Mouse (Mus musculus): ENCODE results near the gene Nt5e. TPM values are rescaled to one million over a fixed set of nuclear protein-coding genes. Genes with fewer than 3 reads are reported as not detected.
"Not testable (repeated sequence)": the region's sequence is repeated elsewhere in the genome, so short reads cannot be mapped to it uniquely, and the experiment has no call there.

Nt5e gene
- polyA plus RNA-seq (2014; fragmentation: Nextera tagmentation; extraction: Ambion mirVana), result 2.0 and 2.7 TPM in 2 replicates

DNA sequence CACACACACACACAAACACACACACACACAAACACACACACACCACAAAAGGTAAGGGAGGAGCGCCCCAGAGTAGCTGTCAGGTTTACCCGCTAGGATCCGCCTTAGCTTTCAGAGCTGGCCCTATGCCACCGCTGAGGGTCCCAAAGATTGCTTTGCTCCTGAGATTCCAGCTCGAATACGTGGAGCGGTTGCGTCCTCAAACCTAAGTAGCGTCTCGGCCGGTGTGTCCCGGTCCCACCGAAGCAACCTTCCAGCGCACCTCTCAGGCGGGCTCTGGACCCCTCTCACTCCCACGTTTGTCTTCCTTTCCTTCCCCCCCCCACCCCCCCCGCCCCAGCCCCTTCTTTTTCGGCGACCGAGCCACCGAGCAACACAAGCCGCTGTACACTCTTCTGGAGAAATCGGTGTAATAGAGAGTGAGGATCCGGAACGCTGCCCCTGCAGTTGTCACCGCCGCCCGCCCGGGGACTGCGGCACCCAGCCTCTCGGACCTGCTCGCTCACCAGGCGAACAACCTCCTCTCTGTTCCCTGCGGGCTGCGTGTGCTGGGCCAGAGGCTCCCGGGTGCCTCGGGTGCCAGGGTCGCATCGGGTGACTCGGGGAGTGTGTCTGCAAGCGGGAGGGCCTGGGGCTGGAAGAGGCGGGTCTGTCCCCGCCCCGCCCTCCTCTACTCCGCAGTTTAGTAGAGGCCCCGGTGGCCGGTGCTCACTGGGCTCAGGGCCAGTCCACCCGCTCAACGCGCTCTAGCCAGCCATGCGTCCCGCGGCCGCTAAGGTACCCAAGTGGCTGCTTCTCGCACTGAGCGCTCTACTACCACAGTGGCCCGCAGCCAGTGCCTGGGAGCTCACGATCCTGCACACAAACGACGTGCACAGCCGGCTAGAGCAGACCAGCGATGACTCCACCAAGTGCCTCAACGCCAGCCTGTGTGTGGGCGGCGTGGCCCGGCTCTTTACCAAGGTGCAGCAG lies at the start of gene Nt5e:
TSS of gene Nt5e (plus strand) at position 268 of the 972 bp plus-strand sequence.
- Histone ChIP-seq H3K27ac (replicated peaks; ENCODE audit: low read depth, low read length) (no peak within 1 kb of the TSS), H3K4me2 (ENCODE audit: low read depth, low read length) (peak within 1 kb of the TSS; percentile 97), H3K9ac (replicated peaks; ENCODE audit: low read length) (peak within 1 kb of the TSS; percentile 56), H3K27me3 (ENCODE audit: control insufficient read depth, insufficient read depth, low read length) (peaks cover 6% of the 10 kb centered on the region), H3K36me3 (replicated peaks; ENCODE audit: control insufficient read depth, insufficient read depth, low read depth, low read length) (no peaks in the 10 kb centered on the region), H3K4me1 (ENCODE audit: control insufficient read depth, insufficient read depth, low read length) (no peaks in the 10 kb centered on the region), H3K4me3 (ENCODE audit: low read depth, low read length) (peak within 1 kb of the TSS; percentile 54), H3K9me3 (replicated peaks; ENCODE audit: control insufficient read depth, low read length) (no peaks in the 10 kb centered on the region)
- DNase-seq (ENCODE audit: low spot score) (peak; percentile 75), ATAC-seq (replicated peaks; ENCODE audit: insufficient number of reproducible peaks, low FRiP score, low TSS enrichment, low read depth) (peak; percentile 92)
- under 1% methylated on average over 61 of the region's 66 CpGs for WGBS

DNA sequence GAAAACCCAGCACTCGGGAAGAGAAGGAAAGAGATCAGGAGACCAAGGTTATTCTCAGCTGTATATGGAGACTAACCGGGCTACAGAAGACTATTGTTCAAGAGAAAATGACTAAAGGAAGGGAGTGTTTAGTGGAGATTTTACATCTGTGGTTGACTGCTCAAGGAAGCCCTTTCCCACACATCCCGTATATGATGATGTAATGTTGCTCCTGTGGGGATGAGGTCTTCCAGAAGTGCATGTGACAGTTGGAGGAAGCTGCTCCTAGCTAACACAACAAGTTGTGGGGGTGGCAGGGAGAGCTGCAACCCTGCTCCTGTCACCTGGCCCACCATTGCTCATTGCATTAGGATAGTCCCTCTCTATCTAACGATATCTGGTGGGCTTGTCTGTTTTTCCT lies 49.4 kb upstream of the Nt5e start:
- DNase-seq (ENCODE audit: low spot score) (no peak), ATAC-seq (replicated peaks; ENCODE audit: insufficient number of reproducible peaks, low FRiP score, low TSS enrichment, low read depth) (no peak)
- H3K27me3 ChIP-seq (ENCODE audit: control insufficient read depth, insufficient read depth, low read length), result no peaks in the 10 kb centered on the region
- H3K4me3 ChIP-seq (ENCODE audit: low read depth, low read length), result no peak overlapping the region
- no peaks in the 10 kb centered on the region for H3K4me1 ChIP-seq (ENCODE audit: control insufficient read depth, insufficient read depth, low read length)
- 83% methylated on average over 4 of the region's 4 CpGs for WGBS
- H3K9ac ChIP-seq (replicated peaks; ENCODE audit: low read length), result no peak overlapping the region
- H3K36me3 ChIP-seq (replicated peaks; ENCODE audit: control insufficient read depth, insufficient read depth, low read depth, low read length), result no peaks in the 10 kb centered on the region
- no peaks in the 10 kb centered on the region for H3K9me3 ChIP-seq (replicated peaks; ENCODE audit: control insufficient read depth, low read length)
- no peak overlapping the region for H3K27ac ChIP-seq (replicated peaks; ENCODE audit: low read depth, low read length)
- H3K4me2 ChIP-seq (ENCODE audit: low read depth, low read length), result no peak overlapping the region

DNA sequence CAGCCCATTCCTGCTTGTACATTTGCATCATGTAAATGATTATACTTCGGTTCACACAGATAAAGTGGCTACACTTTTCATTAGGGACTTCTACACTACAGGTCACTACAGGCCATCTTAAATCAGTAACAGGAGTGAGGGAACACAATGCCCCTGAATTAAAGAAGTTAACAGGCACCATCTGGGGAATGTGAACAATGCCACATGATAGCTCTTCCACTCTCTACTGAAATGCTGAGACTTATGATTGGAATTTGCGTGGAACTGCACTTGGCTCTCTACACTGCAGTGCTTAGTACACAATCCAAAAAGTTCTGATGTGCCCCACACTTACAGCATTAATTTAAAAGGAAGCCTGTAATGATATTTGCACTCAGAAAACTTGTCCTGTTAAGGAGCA lies 47.3 kb upstream of the Nt5e start:
- Histone ChIP-seq H3K36me3 (replicated peaks; ENCODE audit: control insufficient read depth, insufficient read depth, low read depth, low read length) (no peaks in the 10 kb centered on the region), H3K4me1 (ENCODE audit: control insufficient read depth, insufficient read depth, low read length) (no peaks in the 10 kb centered on the region), H3K27me3 (ENCODE audit: control insufficient read depth, insufficient read depth, low read length) (no peaks in the 10 kb centered on the region), H3K9me3 (replicated peaks; ENCODE audit: control insufficient read depth, low read length) (no peaks in the 10 kb centered on the region), H3K4me3 (ENCODE audit: low read depth, low read length) (no peak overlapping the region), H3K4me2 (ENCODE audit: low read depth, low read length) (no peak overlapping the region), H3K9ac (replicated peaks; ENCODE audit: low read length) (no peak overlapping the region), H3K27ac (replicated peaks; ENCODE audit: low read depth, low read length) (no peak overlapping the region)
- WGBS, result 51% methylated on average over 2 of the region's 2 CpGs
- DNase-seq (ENCODE audit: low spot score) (peak; percentile 22), ATAC-seq (replicated peaks; ENCODE audit: insufficient number of reproducible peaks, low FRiP score, low TSS enrichment, low read depth) (no peak)

DNA sequence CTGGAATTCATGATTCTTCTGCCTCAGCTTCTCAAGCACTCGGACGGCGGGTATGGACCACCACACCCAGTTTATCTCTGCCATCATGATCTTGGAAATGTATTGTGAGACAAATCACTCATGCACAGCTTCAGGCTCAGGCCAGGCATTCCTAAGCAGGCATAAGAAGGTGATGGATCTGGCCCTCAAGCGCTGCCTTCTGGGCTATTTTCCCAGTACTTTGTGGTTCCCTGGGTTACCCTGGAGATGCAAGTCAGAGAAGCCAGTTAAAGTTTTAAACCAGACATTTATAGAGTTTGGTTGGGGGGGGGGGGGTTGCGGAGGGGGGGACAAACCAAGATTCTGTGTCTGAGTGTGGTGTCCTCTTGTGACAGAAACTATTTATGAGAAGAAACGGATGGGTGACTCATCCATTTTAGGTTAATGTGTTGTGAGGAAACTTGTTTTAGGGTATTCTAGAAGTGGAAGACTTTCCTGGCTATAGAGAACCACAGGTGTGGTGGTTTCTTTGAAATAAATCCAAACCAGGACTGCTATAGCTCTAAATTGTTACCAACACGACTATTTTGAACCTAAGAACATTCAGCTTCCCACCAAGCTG lies 37.3 kb upstream of the Nt5e start:
- no peak overlapping the region for H3K4me3 ChIP-seq (ENCODE audit: low read depth, low read length)
- no peak overlapping the region for H3K9ac ChIP-seq (replicated peaks; ENCODE audit: low read length)
- H3K4me1 ChIP-seq (ENCODE audit: control insufficient read depth, insufficient read depth, low read length), result no peaks in the 10 kb centered on the region
- WGBS, result 93% methylated on average over 7 of the region's 7 CpGs
- no peak overlapping the region for H3K4me2 ChIP-seq (ENCODE audit: low read depth, low read length)
- H3K27ac ChIP-seq (replicated peaks; ENCODE audit: low read depth, low read length), result no peak overlapping the region
- no peak for DNase-seq (ENCODE audit: low spot score)
- no peaks in the 10 kb centered on the region for H3K9me3 ChIP-seq (replicated peaks; ENCODE audit: control insufficient read depth, low read length)
- no peaks in the 10 kb centered on the region for H3K27me3 ChIP-seq (ENCODE audit: control insufficient read depth, insufficient read depth, low read length)
- ATAC-seq (replicated peaks; ENCODE audit: insufficient number of reproducible peaks, low FRiP score, low TSS enrichment, low read depth), result no peak
- H3K36me3 ChIP-seq (replicated peaks; ENCODE audit: control insufficient read depth, insufficient read depth, low read depth, low read length), result no peaks in the 10 kb centered on the region

DNA sequence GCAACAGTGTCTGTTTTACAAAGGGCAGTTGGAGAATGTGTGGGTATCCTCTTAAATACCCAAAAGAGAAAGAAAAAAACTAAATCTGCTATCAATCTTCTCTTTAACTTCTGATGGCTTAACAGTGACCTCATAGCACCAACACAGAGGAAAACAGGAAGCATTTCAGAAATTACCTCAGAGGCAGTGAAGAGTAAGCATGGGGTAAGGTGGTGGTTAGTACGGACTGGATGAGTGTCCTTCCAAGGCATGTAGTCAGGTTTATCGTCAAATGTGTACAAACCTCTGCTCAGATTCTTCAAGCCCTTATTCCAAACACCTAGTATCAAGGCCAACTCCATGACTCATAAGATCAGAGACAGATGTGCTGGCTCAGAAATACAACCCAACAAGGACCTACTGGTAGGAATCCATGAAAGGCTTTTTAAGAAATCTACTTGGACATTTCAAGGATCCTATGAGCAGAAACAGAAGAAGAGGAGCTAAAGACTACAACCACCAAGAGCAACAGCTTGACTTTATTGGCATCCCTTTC lies 34.1 kb upstream of the Nt5e start:
- 97% methylated on average over 2 of the region's 2 CpGs for WGBS
- no peak overlapping the region for H3K9ac ChIP-seq (replicated peaks; ENCODE audit: low read length)
- no peak for ATAC-seq (replicated peaks; ENCODE audit: insufficient number of reproducible peaks, low FRiP score, low TSS enrichment, low read depth)

DNA sequence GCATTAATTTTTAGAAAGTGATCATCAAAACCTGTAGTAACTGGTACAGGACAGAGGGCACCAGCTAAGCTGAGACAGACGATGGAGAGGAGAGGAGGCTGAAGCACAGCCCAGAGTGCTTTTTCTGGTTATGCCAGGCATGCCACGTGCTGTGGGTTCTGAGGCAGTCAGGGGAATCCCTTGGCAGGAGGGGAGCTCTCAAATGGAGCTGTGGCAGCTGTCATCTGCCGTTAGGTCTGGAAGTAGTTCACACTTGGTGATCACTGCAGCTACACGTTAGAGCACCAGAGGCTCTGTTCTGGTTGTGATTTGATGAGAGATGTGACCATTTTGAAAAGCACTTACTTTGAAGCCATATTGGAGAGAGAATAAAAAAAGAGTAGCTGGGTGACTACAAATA lies 31.2 kb upstream of the Nt5e start:
- ATAC-seq (replicated peaks; ENCODE audit: insufficient number of reproducible peaks, low FRiP score, low TSS enrichment, low read depth), result no peak
- Histone ChIP-seq H3K4me2 (ENCODE audit: low read depth, low read length) (no peak overlapping the region), H3K4me1 (ENCODE audit: control insufficient read depth, insufficient read depth, low read length) (no peaks in the 10 kb centered on the region), H3K27ac (replicated peaks; ENCODE audit: low read depth, low read length) (no peak overlapping the region), H3K36me3 (replicated peaks; ENCODE audit: control insufficient read depth, insufficient read depth, low read depth, low read length) (no peaks in the 10 kb centered on the region), H3K9ac (replicated peaks; ENCODE audit: low read length) (no peak overlapping the region), H3K9me3 (replicated peaks; ENCODE audit: control insufficient read depth, low read length) (no peaks in the 10 kb centered on the region), H3K4me3 (ENCODE audit: low read depth, low read length) (no peak overlapping the region), H3K27me3 (ENCODE audit: control insufficient read depth, insufficient read depth, low read length) (no peaks in the 10 kb centered on the region)
- DNase-seq (ENCODE audit: low spot score), result no peak
- 68% methylated on average over 4 of the region's 4 CpGs for WGBS

More for the DNA sequence above, 34.1 kb upstream of the Nt5e start:
- no peak for DNase-seq (ENCODE audit: low spot score)
- Histone ChIP-seq H3K9me3 (replicated peaks; ENCODE audit: control insufficient read depth, low read length) (no peaks in the 10 kb centered on the region), H3K36me3 (replicated peaks; ENCODE audit: control insufficient read depth, insufficient read depth, low read depth, low read length) (no peaks in the 10 kb centered on the region), H3K27ac (replicated peaks; ENCODE audit: low read depth, low read length) (no peak overlapping the region), H3K4me3 (ENCODE audit: low read depth, low read length) (no peak overlapping the region), H3K4me2 (ENCODE audit: low read depth, low read length) (no peak overlapping the region), H3K4me1 (ENCODE audit: control insufficient read depth, insufficient read depth, low read length) (no peaks in the 10 kb centered on the region), H3K27me3 (ENCODE audit: control insufficient read depth, insufficient read depth, low read length) (no peaks in the 10 kb centered on the region)

DNA sequence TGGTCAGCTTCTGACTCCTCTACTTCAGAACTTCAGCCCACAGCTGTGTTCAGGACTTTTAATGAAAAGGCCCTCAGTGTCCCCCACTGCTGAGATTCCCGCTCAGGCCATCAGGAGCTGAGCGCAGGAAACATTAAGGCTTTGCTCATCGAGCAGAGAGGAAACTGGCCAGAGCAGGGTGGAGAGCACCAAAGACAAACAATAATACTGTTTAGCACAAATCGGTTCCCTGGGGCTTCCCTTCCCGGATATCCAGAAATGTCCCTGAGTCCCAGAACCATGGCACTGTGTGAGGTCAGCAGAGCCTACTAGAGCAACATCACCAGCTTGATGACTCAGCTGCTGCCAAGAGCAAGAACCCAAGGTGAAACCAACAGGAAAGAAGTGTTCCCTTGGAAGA lies 30.7 kb upstream of the Nt5e start:
- Histone ChIP-seq H3K27me3 (ENCODE audit: control insufficient read depth, insufficient read depth, low read length) (no peaks in the 10 kb centered on the region), H3K4me3 (ENCODE audit: low read depth, low read length) (no peak overlapping the region), H3K4me1 (ENCODE audit: control insufficient read depth, insufficient read depth, low read length) (no peaks in the 10 kb centered on the region), H3K36me3 (replicated peaks; ENCODE audit: control insufficient read depth, insufficient read depth, low read depth, low read length) (no peaks in the 10 kb centered on the region), H3K9ac (replicated peaks; ENCODE audit: low read length) (no peak overlapping the region), H3K27ac (replicated peaks; ENCODE audit: low read depth, low read length) (no peak overlapping the region), H3K9me3 (replicated peaks; ENCODE audit: control insufficient read depth, low read length) (no peaks in the 10 kb centered on the region), H3K4me2 (ENCODE audit: low read depth, low read length) (no peak overlapping the region)
- no peak for ATAC-seq (replicated peaks; ENCODE audit: insufficient number of reproducible peaks, low FRiP score, low TSS enrichment, low read depth)
- no peak for DNase-seq (ENCODE audit: low spot score)
- 48% methylated on average over 5 of the region's 5 CpGs for WGBS

DNA sequence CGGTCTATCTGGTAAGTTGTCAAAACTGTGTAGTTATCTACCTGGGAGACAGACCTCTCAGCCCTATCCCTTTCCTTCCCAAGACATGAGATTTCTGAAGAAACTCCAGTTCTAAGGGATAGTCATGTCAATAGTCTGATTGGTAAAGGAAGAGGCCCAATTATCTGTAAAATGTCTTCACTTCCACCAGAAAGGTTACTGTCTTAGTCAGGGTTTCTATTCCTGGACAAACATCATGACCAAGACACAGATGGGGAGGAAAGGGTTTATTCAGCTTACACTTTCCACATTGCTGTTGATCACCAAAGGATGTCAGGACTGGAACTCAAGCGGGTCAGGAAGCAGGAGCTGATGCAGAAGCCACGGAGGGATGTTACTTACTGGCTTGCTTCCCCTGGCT lies 29.8 kb upstream of the Nt5e start:
- 92% methylated on average over 3 of the region's 3 CpGs for WGBS
- not testable (repeated sequence) for H3K36me3 ChIP-seq (replicated peaks; ENCODE audit: control insufficient read depth, insufficient read depth, low read depth, low read length); DNase-seq (ENCODE audit: low spot score); H3K27me3 ChIP-seq (ENCODE audit: control insufficient read depth, insufficient read depth, low read length); H3K4me1 ChIP-seq (ENCODE audit: control insufficient read depth, insufficient read depth, low read length); H3K9me3 ChIP-seq (replicated peaks; ENCODE audit: control insufficient read depth, low read length); ATAC-seq (replicated peaks; ENCODE audit: insufficient number of reproducible peaks, low FRiP score, low TSS enrichment, low read depth); H3K4me3 ChIP-seq (ENCODE audit: low read depth, low read length); H3K27ac ChIP-seq (replicated peaks; ENCODE audit: low read depth, low read length); H3K9ac ChIP-seq (replicated peaks; ENCODE audit: low read length); H3K4me2 ChIP-seq (ENCODE audit: low read depth, low read length)
